ENCODE assay signal across 8 mouse cellular contexts in genomic region chr7:73557671-73558265, GRCm38 (mm10). TPM values are rescaled to one million over a fixed set of nuclear protein-coding genes. Genes with fewer than 3 reads are reported as not detected.
A peak's percentile ranks its signal among the peaks of the same experiment; 100 is the strongest.
DNase-seq lines count a peak whose midpoint lies in the region; ATAC-seq and TF ChIP-seq lines count a peak whose summit lies in the region.

No protein-coding gene starts in this region.

- under 1% methylated on average over 73 of the region's 80 CpGs for WGBS in forebrain, embryonic 13.5 days
- under 1% methylated on average over 39 of the region's 80 CpGs for WGBS in hindbrain, embryonic 16.5 days
- under 1% methylated on average over 44 of the region's 80 CpGs for WGBS in limb, embryonic 14.5 days
- WGBS in neural tube, embryonic 12.5 days = under 1% methylated on average over 79 of the region's 80 CpGs

- H3K9me3 ChIP-seq in forebrain, embryonic 13.5 days (replicated peaks) = no peaks in the 10 kb centered on the region
- H3K9me3 ChIP-seq in hindbrain, embryonic 16.5 days (ENCODE audit: control insufficient read depth, low read length) = no peaks in the 10 kb centered on the region
- no peaks in the 10 kb centered on the region for H3K9me3 ChIP-seq in limb, embryonic 14.5 days (ENCODE audit: control insufficient read depth, low read length)
- no peaks in the 10 kb centered on the region for H3K9me3 ChIP-seq in neural tube, embryonic 12.5 days

- peak overlapping the region; percentile 100 for H3K9ac ChIP-seq in forebrain, embryonic 13.5 days
- H3K9ac ChIP-seq in hindbrain, embryonic 16.5 days (ENCODE audit: low read depth, low read length) = peak overlapping the region; percentile 100
- peak overlapping the region; percentile 100 for H3K9ac ChIP-seq in limb, embryonic 14.5 days (ENCODE audit: low read depth, low read length, severe bottlenecking)
- H3K9ac ChIP-seq in neural tube, embryonic 12.5 days = peak overlapping the region; percentile 100

- no peak for TF ChIP-seq CTCF in layer of hippocampus, adult 2 months (conservative IDR thresholded peaks at IDR 0.05)

- no peaks in the 10 kb centered on the region for H3K36me3 ChIP-seq in forebrain, embryonic 13.5 days (ENCODE audit: poor library complexity, severe bottlenecking)
- no peaks in the 10 kb centered on the region for H3K36me3 ChIP-seq in hindbrain, embryonic 16.5 days (ENCODE audit: control insufficient read depth, insufficient read depth, low read length)
- peaks cover 2% of the 10 kb centered on the region; the same call in 1 of the 2 replicates for H3K36me3 ChIP-seq in limb, embryonic 14.5 days (ENCODE audit: control insufficient read depth, insufficient read depth, low read length)
- H3K36me3 ChIP-seq in neural tube, embryonic 12.5 days = no peaks in the 10 kb centered on the region

- TF ChIP-seq POLR2A in limb, embryonic 14.5 days (IDR thresholded peaks at IDR 0.05; ENCODE audit: borderline replicate concordance, extremely low read depth, insufficient read depth, insufficient read length) = 0 out of 2 replicates have a peak, but pooled peaks have one; percentile 8

- peak; percentile 13 for ATAC-seq in forebrain, embryonic 13.5 days
- no peak for ATAC-seq in hindbrain, embryonic 16.5 days
- ATAC-seq in limb, embryonic 14.5 days (ENCODE audit: low FRiP score, low read depth) = no peak
- ATAC-seq in neural tube, embryonic 12.5 days (ENCODE audit: low FRiP score, low read depth) = peak; percentile 25

- peak overlapping the region; percentile 74 for H3K4me2 ChIP-seq in forebrain, embryonic 13.5 days
- no peak overlapping the region for H3K4me2 ChIP-seq in hindbrain, embryonic 16.5 days (ENCODE audit: low read length)
- H3K4me2 ChIP-seq in limb, embryonic 14.5 days (replicated peaks; ENCODE audit: low read depth, low read length, severe bottlenecking) = no peak overlapping the region; the same call in 1 of the 2 replicates
- peak overlapping the region; percentile 69 for H3K4me2 ChIP-seq in neural tube, embryonic 12.5 days (replicated peaks)

- peaks cover 8% of the 10 kb centered on the region for H3K4me1 ChIP-seq in forebrain, embryonic 13.5 days
- H3K4me1 ChIP-seq in hindbrain, embryonic 16.5 days (ENCODE audit: control insufficient read depth, insufficient read depth, low read depth, low read length) = peaks cover 9% of the 10 kb centered on the region
- H3K4me1 ChIP-seq in limb, embryonic 14.5 days (ENCODE audit: control insufficient read depth, insufficient read depth, low read length) = peaks cover 8% of the 10 kb centered on the region
- peaks cover 9% of the 10 kb centered on the region; the same call in 1 of the 2 replicates for H3K4me1 ChIP-seq in neural tube, embryonic 12.5 days

- peak overlapping the region; percentile 93 for H3K4me3 ChIP-seq in layer of hippocampus, adult 2 months
- peak overlapping the region; percentile 100 for H3K4me3 ChIP-seq in forebrain, embryonic 13.5 days
- H3K4me3 ChIP-seq in hindbrain, embryonic 16.5 days (ENCODE audit: low read length) = peak overlapping the region; percentile 87
- H3K4me3 ChIP-seq in limb, embryonic 14.5 days (replicated peaks; ENCODE audit: low read length) = peak overlapping the region; percentile 100
- H3K4me3 ChIP-seq in neural tube, embryonic 12.5 days = peak overlapping the region; percentile 100

- peak in 1 of 2 experiments; percentile 47 for DNase-seq in layer of hippocampus, adult 2 months (ENCODE audit: low spot score in 2 of 2)
- DNase-seq in layer of hippocampus, adult 9-11 months = no peak
- peak; percentile 60 for DNase-seq in brain, adult 2 months (ENCODE audit: low read depth, low spot score)
- DNase-seq in limb, embryonic 14.5 days (ENCODE audit: low spot score) = no peak
- DNase-seq in thymus, postnatal 10 days (ENCODE audit: low spot score in 2 of 2) = peak; percentile 42 to 55

- H3K27ac ChIP-seq in layer of hippocampus, adult 2 months = peak overlapping the region; percentile 100
- H3K27ac ChIP-seq in forebrain, embryonic 13.5 days = peak overlapping the region; percentile 100
- peak overlapping the region; percentile 100 for H3K27ac ChIP-seq in hindbrain, embryonic 16.5 days (ENCODE audit: low read depth, low read length)
- H3K27ac ChIP-seq in limb, embryonic 14.5 days (replicated peaks; ENCODE audit: low read depth, low read length) = peak overlapping the region; percentile 100
- H3K27ac ChIP-seq in neural tube, embryonic 12.5 days = peak overlapping the region; percentile 100

- no peaks in the 10 kb centered on the region for H3K27me3 ChIP-seq in forebrain, embryonic 13.5 days
- H3K27me3 ChIP-seq in hindbrain, embryonic 16.5 days (replicated peaks; ENCODE audit: control insufficient read depth, insufficient read depth, low read length) = no peaks in the 10 kb centered on the region
- no peaks in the 10 kb centered on the region for H3K27me3 ChIP-seq in limb, embryonic 14.5 days (ENCODE audit: control insufficient read depth, insufficient read depth, low read length)
- no peaks in the 10 kb centered on the region for H3K27me3 ChIP-seq in neural tube, embryonic 12.5 days (replicated peaks)

RNA-seq across cellular contexts. Expression of gene Chd2, which starts 16.1 kb away (rescaled TPM):
- 10 to 100 TPM; 57.1 to 58.3 TPM for total RNA-seq in layer of hippocampus, adult 2 months (2021)
- 62.8 TPM in 2 replicates for polyA plus RNA-seq in forebrain, embryonic 13.5 days (2015; fragmentation: Nextera tagmentation; extraction: Ambion mirVana)
- polyA plus RNA-seq in hindbrain, embryonic 16.5 days (2015; fragmentation: Nextera tagmentation; extraction: Ambion mirVana) = 34.0 and 35.3 TPM in 2 replicates
- polyA plus RNA-seq in limb, embryonic 14.5 days (2012; rRNA removed) = 55.6 and 61.7 TPM in 2 replicates
- polyA plus RNA-seq in limb, embryonic 14.5 days (2014; fragmentation: Nextera tagmentation; extraction: Ambion mirVana) = 56.5 and 65.4 TPM in 2 replicates
- polyA plus RNA-seq in neural tube, embryonic 12.5 days (2016; fragmentation: Nextera tagmentation; extraction: Ambion mirVana) = 41.5 and 59.7 TPM in 2 replicates

Comparison
In these comparisons a context has a peak if more than half of its experiments do, and no peak if none do; other contexts are left out.
1. DNase-seq: peak in brain, adult 2 months (single experiment) and thymus, postnatal 10 days (2 of 2); none in layer of hippocampus, adult 9-11 months (single experiment) and limb, embryonic 14.5 days (single experiment).
2. ATAC-seq: peak in forebrain, embryonic 13.5 days (single experiment) and neural tube, embryonic 12.5 days (single experiment); none in hindbrain, embryonic 16.5 days (single experiment) and limb, embryonic 14.5 days (single experiment).
3. H3K4me2 ChIP-seq: peak in forebrain, embryonic 13.5 days (single experiment) and neural tube, embryonic 12.5 days (single experiment); none in hindbrain, embryonic 16.5 days (single experiment) and limb, embryonic 14.5 days (single experiment).
4. Peak in every context shown above with its lines, with median percentiles within 50 percentile points of each other: H3K27ac ChIP-seq, H3K4me3 ChIP-seq and H3K9ac ChIP-seq.